Mouse (Mus musculus) gastrocnemius, postnatal 4 days (tissue): ENCODE results near the gene Nupl2. TPM values are rescaled to one million over a fixed set of nuclear protein-coding genes. Genes with fewer than 3 reads are reported as not detected.

Experiments used
- DNase-seq, 2 experiments: peaks; one replicate each; pipeline ENCODE4 v3.0.0; 2021 to 2022; ENCODE audit warnings: low spot score in 2 of 2, mixed read lengths in 2 of 2
- long read RNA-seq, 2 experiments: library from polyadenylated mRNA; stranded (forward); transcript quantifications; one replicate each; pipeline ENCODE4 v2.0.0; 2021
- total RNA-seq, 2 experiments: library from RNA; stranded (reverse); gene quantifications; 2 replicates each; pipeline ENCODE4 v1.2.3; 2021

The Nupl2 gene
- total RNA-seq = 1 to 10 TPM; 9.2 TPM
- long read RNA-seq, experiment 1, transcript Nupl2-201 (7 exons, 2,914 nt) = major isoform, 14 of 24 reads
- long read RNA-seq, experiment 1, partial matches to known transcripts = 4 of 24 reads
- long read RNA-seq, experiment 1, other reads (novel, unspliced or antisense) = 3 of 24 reads
- long read RNA-seq, experiment 2, transcript Nupl2-201 (7 exons, 2,914 nt) = major isoform, 14 of 21 reads
- long read RNA-seq, experiment 2, partial matches to known transcripts = 5 of 21 reads
- long read RNA-seq, experiment 2, other reads (novel, unspliced or antisense) = 2 of 21 reads

DNA sequence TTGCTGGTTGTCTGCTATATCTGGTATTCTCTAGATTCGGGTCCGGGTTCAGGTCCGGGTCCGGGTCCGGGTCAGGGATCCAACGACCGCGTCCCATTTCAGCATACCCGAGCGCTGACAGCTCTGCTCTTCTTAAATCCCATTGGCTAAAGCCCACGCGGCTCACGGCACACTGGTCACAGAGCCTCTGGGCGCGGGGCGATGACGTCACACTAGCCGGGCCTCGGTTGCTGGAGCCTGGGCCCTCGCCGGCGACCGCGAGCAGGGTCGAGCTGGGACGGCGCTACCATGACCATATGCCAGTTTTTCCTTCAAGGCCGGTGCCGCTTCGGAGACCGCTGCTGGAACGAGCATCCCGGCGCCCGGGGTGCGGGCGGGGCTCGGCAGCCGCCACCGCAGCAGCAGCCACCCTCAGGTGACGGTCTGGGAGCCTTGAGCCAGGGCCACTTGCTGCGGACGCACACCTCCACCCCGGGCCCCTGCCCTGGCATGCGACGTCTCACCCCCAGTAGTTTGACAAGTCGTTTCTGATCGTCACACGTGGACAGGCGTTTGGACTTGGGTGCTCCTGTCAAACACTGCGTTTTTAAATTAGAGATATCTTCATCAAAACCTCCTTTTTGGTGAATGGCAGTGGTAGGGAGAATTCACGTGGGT is at the start of gene Nupl2:
Nupl2 (plus strand) TSS at position 175 of the 657 bp plus-strand sequence.
- peak; percentile 88 to 96 for DNase-seq

DNA sequence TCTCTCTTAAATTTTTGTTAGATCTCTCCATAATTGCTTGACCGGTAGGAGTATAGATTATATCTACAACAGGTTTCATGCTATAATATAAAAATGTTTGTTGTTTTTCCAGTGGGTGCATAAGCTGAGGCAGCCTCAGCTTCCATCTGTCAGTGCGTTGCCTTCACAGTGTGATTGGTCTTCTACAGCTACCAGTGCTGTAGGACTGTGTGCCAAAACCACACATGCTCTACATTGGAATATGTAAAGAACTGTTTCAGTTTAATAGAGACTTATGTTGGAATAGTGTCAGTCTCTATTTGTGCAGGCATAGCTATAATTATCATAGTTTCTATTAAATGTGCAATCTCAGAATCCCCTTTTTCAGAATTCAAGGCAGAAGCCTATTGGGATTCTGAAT is 42.5 kb upstream of the Nupl2 start:
- DNase-seq = no peak

DNA sequence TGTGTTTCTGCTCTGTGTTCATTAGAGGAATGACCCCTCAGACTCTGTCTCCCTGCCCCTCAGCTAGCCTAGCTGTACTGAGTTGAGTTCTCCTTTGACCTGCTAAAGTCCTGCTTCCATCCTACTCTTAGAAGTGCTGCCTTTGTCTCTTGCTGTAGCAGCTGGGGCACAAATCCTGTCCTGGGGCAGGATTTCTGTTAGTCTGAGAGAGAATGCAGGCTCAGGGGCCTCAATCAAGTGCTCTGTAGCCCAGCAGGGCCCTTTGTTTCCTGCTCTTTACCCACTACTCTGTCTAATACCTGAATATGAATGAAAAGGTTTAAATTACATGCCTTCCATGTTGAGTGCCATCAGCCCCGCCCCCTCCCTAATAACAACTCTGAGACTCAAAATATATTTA is 40.6 kb upstream of the Nupl2 start:
- no peak for DNase-seq

DNA sequence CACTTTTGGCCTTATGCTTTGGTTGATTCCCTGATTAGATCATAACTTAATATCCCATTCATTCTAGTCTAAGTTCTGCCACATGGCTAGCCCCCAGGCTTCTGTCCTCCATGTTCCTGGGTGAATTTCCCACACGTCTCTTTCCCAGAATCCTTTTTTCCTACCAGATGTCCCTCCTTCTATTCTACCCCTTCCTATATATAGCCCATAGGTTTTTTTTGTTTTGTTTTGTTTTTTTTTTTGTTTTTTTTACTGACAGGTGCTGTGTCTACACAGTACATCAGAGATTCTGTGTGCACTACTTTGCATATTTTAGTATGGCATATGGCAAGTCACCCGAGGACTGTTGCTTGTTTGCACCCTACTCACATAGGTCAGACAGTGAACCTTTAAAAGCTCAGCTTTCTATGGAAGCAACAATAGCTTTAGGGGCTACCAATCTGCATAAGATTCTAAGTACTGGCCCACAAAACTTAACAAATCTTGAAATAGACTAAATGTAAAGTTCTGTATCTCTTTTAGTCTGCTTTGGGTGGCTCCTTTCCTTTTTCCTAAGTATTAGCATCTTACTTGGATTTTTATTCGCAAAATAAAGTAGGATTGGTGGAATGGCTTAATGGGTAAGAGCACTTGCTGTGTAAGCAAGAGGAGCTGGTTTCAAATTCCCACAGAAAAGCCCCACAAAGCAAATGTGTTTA is 40.0 kb upstream of the Nupl2 start:
- no peak for DNase-seq

DNA sequence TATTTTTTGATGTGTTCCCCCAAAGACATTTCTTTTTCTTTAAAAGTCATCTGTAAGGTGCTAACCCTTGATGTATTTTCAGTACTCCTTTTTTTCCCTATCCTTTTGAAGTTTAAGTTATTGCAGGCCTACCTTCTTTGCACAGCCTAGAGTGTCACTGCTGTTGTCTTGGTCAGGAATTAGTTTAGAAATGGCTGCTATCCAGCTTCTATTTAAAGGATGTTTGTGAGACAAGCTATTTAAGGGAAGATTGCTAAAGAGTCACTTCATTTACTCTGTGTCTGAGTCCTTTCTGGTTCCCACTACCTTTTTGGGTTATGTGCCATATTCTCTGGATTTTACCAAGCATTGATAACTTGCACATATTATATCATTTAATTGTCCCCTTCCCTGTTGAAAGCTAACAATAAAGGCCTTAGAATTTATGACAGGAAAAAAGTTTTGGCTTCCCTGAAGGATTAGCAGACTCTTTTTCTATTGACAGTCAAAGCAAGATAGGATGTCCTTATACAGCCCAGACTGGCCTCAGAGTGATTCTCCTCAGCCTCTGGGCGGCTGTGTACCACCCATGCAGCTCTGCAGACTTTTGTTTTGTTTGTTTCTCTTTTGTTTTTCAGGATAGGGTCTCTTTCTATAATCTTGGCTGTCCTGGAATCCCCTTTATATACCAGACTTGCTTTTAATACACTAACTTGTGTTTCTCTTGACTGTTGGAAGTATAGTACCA is 38.7 kb upstream of the Nupl2 start:
- DNase-seq = no peak

DNA sequence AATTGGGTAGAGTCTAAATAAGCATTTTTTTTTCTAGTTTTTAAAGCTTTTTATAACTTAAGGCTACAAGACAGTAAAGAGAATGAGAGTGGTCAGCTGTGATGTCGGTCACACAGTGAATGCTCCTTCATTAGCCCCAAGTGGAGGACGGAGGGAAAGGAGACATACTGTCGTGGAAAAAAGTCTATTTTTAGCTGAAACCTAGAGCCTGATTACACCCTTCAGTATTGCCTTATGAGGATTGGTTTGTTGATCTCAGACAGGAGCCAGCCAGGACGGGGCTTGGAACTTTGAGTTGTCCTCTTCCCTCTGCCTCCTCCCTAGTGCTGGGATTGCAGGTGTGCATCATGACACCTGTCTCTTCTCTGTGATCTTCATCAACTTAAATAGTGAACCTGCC is 37.8 kb upstream of the Nupl2 start:
- no peak for DNase-seq

DNA sequence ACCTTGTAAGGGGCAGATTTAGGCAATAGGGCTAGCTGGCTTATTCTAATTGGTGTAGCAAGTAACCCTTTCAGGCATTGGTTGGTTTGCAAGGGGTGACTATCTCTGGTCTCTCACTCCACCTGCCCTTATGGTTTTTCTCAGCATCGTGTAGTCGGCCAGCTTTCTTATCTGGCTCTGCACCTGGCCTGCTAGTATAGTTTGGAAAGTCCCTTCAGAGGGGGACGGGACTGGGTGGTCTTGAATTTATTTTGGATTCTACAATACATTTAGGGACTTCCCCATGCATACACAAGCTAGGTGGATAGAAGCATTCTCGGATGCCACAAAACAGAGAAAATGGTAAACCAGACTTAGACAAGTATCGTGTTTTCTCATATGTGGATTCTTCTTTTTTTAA is 17.8 kb upstream of the Nupl2 start:
- no peak for DNase-seq

DNA sequence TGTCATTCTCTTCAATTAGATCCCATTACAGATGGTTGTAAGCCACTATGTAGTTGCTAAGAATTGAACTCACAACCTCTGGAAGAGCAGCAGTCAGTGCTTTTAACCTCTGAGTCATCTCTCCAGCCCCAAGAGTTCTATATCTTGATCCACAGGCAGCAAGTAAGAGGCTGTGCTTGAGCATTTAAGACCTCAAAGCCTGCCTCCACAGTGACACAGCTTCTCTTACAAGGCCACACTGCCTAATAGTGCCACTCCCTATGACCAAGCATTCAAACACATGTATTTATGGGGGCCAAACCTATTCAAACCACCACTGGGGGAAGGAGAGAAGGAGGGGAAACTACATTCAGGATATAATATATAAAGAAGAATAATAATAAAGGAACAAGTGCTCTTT is 12.6 kb upstream of the Nupl2 start:
- DNase-seq = no peak

DNA sequence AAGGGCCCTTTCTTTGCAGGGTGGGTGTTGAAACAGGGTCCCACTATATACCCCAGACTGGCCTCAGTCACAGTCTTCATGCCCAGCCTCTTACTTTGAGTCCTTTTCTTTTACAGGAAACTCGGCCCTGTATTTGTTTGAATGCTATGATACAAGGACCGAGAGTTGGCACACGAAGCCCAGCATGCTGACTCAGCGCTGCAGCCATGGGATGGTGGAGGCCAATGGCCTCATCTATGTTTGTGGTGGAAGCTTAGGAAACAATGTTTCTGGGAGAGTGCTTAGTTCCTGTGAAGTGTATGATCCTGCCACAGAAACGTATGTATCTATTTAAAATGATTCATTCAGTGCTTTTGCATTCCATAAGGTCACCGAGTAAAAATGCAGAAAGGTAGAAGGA is 8.0 kb upstream of the Nupl2 start:
- DNase-seq = no peak

DNA sequence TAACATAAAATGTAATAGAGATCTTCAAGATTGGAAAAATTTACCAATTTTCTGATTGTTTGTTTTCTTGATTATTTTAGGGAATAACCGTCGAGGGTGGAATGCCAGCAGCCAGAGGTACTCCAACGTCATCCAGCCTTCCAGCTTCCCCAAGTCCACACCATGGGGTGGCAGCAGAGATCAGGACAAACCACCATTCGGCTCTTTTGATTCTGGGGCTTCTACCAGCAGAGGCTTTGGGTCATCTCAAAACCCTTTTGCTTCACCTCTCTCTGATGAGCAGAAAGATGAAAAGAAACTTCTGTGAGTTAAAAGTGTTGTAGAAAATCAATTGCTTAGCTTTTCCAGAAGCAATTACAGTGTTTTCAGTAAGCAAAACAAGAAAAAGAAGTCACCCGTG is 2.5 kb downstream of the Nupl2 start:
- DNase-seq = no peak

DNA sequence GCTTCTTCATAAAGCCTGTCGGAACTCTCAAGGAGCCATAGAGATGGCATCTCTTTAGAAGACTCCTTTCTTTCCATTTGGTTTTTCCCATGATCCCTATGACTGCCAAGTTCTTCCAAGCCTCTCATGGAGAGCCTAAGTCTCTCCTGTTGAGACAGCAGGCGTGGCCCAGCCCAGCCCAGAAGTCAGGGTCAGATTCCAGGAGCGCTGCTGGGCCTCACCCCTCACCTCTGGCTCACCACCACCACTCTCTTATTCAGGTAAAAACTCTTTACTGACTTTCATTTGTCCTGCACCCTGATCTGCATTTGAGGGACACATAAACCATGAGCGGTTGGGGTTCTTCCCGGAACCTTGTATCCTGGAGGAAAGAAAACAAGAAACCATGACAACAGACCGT is 5.1 kb downstream of the Nupl2 start:
- DNase-seq = no peak

DNA sequence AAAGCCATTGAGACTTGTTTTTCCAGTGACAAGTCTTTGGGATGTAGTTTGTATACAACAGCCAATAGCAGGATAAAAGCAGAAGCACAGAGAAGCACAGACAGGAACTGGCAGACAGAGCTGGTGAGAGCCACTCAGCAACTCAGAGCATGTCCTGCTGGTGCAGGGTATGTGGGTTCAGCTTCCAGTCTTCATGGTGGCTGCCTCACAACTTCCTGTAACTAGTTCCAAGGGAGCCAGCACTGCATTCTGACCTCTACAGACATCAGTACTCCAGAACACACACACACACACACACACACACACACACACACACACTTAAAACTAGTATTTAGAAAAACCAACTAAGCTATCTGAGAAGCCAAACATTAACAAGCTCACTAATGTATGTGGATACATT is 7.3 kb downstream of the Nupl2 start:
- DNase-seq = no peak

DNA sequence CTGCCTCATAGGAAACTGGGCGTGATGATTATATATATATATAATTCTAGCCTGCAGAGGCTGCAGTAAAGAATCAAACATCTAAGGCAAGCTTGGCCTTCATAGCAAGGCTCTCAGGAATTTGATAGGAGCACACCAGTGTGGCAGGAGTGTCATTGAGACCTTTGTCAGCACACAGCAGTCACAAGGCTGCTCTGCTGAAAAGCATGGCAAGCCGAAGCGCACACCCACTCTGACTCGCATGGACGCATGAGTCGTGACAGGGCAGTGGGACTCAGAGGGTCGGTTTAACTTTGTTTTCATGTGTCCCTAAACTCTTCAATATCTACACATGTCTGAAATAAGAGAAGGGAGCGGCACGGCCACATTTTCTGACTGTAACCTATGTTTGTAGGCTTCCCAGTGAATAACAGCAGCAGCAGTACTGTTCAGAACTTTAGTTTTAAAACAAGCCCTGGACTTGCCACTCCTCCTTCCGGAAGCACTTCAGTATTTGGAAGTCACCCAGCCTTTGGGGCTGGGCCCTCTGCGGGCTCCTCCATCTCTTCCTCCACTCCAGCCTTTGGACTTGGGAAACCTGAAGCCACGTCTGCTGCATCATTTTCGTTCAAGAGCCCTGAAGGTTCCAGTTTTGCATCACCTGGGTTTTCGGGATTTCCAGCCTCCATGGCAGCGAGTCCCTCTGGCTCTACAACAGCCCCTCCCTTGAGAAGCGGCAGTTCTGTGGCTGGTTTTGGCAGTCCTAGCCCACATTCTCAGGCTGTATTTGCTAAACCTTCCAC is 16.9 kb downstream of the Nupl2 start:
- DNase-seq = no peak

DNA sequence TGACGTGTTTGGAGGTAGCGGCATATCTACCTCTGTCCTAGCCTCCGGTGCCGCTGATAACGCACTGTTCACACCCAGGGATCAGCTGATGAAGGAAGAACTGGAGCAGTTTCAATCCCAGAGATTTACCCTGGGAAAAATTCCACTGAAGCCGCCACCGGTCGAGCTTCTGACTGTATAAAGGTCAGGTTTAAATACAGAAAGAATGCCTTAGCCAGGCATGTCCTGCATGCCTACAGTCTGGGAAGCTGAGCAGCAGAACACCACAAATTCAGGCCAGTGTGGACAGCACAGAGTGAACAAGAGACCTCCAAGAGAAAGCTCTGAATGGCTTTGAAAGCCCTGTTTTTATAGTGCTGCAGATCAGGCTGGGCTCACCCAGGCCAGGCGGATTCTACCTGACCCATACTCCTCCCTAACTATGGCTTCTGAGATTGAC is 17.6 kb downstream of the Nupl2 start:
- DNase-seq = no peak

DNA sequence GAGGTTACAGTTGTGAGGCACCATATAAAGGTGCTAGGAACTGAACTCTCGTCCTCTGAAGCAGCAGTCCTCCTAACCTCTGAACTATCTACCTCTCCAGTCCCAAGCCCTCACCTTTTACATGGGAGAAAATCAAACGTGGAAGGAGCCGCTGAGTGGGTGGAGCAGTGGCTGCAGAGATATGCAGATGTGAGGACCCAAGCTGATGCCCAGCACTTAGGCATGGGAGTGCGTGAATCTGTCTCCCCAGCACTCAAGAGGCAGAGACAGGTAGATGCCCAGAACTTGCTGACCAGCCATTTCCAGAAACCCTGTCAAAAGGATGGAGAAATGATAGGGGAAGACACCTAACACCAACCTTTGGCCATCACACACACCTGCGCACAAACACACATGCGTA is 18.3 kb downstream of the Nupl2 start:
- no peak for DNase-seq

DNA sequence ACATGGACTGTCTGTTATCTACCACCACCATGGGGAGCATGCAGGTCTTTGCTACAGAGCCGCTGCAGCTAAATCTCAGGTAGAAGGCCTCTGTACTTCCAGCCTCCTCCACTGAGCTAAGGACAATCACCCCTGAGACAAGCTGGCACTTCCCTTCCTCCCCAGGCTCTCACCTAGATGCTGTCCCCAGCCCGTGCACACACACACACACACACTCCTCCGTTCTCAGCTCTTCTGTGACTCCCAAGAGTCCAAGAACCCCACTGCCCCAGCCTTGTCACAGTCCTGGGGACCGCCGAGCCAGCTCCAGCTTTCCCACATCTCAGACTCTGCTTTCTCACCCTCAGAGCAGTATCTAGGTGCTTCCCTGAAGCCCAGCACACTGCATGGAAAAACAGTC is 19.2 kb downstream of the Nupl2 start:
- DNase-seq = no peak

DNA sequence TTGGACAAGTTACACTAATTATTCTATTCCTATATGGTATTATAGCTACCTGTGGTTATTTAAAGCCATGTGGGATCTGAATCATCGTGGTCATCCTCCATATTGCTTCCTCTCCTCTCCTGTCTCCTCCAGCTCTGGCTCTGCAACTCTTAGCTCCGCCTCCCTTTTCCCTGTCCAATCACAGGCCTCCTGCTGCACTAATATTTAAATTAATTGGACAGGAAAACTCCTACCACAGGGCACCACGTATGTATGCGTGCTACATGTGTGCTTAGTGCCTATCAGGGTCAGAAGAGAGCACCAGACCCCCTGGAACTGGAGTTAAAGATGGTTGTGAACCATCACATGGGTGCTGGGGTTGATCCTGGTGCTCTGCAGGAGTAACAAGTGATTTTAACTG is 23.7 kb downstream of the Nupl2 start:
- no peak for DNase-seq

DNA sequence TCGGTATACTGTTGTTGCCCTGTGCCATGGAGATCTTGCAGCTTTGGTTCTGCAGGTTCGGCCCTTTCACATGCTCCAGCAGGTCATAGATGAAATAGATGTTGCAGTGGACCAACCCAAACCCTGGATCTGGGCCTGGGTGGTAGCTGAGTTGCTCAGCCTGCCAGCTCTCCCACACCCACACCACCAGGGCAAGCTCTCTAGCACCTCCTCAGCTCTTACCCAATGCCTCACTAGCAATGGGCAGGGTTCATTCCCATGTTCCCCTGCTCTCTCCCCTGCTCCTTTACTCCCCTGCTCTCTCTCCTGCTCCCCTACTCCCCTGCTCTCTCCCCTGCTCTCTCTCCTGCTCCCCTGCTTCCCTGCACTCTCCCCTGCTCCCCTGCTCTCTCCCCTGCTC is 27.1 kb downstream of the Nupl2 start:
- no peak for DNase-seq

DNA sequence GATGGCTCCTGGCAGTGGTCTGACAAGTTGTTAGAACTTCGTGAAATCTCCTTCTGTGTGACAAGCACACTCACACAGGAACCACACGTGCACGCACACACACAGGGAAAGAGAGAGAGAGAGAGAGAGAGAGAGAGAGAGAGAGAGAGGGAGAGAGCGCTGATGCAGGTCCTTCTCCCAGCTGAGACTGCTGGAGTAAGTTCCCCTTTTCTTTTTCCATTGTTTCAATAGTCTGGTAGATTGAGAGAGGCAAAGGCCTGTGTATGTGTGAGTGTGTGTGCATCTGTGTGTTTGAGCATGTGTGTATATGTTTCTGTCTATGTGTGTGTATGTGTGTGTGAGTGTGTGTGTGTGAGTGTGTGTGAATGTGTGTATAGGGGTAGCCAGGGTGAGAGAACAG is 36.2 kb downstream of the Nupl2 start:
- no peak for DNase-seq

DNA sequence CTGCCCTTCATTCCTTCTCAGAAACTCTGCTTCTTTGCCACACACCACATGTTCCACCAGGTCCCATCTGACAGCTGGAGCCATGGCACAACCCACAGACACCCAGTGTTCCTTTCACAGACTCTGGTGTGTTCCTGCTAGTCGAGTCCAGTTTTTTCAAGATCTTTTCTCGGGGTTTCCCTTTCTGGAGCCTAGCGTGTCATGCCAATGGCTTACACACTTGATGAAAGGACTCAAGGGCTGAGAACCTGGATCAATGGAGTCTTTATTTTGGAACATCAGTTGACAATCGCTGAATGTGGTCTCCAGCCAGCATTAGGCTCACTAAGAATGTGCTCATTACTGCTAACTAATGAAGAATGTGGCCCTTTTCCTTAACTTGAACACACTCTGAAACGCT is 37.7 kb downstream of the Nupl2 start:
- no peak for DNase-seq

DNA sequence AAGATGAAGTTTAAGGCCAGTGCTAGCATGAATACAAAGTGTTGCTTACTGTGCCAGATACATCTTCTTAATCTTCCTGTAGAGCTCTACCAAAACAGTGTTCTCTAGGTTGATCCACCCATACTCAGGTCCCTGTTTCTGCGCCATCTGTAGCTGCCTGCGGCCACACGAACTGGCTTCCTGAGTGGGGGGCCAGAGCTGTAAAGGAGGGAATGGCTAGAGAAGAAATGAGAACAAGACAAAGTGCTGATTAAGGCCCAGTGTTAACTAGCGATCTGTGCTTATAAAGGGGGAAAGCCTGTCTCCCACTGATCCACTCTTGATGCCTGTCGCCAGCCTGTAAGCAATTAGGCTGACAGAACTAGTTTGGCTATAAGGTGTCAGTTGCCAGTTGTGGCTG is 38.5 kb downstream of the Nupl2 start:
- DNase-seq = no peak
